Mouse (Mus musculus) mouse embryonic stem cell (cell line): Measurements from ENCODE around the gene March5.

ENCODE experiments used
- in situ Hi-C, 2 experiments: fragments of 300-500 bp; cut with MboI; formaldehyde crosslinking; loops; 1 replicate in 1 of 2; 3 replicates in 1 of 2; pipeline ENCODE4 v1.14.3; 2019 to 2020; ENCODE audit warnings: low sequenced_read_pairs in 2 of 2, low pct_unique_long_range_greater_than_20kb in 1 of 2, mixed read lengths in 1 of 2; ENCODE audit not compliant: unreplicated experiment in 1 of 2

Gene March5

DNA sequence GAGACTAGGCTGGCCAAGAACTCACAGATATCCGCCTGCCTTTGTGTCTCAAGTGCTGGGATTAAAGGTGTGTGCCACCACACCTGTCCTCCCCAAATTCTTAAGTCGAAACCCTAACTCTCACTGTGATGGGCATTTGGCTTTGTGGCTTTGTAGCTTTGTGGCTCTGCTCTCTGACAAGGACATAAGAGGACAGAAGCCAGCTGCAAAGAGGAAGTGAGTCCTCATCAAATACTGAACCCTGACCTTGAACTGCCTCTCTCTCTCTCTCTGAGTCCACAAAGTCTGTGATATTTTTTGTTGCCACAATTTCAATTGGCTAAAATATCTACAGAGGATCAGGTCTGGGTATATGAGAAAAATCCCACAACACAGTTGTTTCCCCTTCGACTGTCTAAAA is 40.9 kb downstream of the March5 start:
- in situ Hi-C loops: loop anchor here in 1 of 2 experiments (5.0 kb wide), 1 partner anchor 291 kb away; no protein-coding TSS in a partner anchor

DNA sequence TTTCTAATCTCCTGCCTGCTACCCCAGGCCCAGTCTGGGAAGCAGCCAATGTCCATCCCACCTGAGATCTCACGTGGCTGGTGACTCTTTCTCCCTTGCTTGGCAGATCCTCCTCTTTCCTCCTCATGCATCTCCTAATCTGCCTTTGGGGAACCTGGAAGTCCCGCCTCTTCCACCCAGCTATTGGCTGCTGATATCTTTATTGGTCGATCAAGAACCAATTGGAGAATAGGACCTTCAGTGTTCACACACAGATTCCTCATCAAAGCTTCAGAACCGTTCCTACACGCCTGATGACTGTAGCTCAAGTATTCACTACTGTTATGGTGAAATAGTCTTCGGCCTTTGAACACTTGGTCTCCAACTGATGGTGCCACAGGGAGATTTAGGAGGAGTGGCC is 44.8 kb downstream of the March5 start:
- in situ Hi-C loops: no loop called here

DNA sequence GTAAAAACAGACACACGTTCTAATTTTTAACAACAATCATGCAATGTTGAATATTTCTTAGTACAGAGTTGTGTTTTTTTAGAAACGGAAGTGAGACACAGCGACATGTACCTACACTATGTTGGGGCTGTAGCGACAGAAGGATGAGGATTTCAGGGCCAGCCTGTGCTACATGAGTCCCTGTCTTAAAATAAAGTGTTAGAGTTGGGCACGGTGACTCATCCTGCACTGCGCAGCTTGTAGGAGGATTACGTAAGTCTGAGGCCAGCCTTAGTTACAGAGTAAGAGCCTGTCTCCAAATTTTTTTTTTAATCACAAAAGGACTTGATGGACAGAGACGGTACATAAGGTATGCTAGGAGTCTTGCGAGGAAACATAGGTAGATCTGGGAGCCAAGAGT is 48.0 kb downstream of the March5 start:
- in situ Hi-C loops: no loop called here

DNA sequence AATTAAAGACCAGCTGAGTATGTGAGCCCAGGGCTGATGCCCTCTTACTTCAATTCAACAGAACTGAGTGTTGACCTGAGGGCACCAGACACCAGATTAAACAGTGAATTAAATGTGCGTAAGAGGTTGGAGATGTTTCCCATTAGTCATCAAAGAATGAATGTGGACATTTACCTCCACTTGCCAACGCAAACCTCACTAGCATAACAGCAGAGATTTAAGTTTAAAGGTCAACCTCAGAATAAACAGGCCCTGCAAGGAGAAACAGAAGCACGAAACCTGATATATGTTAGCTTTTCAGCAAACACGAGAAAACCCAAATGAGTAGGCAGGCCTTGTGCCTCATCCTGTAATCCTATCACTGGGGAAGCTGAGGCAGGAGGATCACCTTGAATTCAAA is 55.0 kb downstream of the March5 start:
- in situ Hi-C loops: loop anchor here in 1 of 2 experiments (5.0 kb wide), 1 partner anchor 215 kb away; no protein-coding TSS in a partner anchor

DNA sequence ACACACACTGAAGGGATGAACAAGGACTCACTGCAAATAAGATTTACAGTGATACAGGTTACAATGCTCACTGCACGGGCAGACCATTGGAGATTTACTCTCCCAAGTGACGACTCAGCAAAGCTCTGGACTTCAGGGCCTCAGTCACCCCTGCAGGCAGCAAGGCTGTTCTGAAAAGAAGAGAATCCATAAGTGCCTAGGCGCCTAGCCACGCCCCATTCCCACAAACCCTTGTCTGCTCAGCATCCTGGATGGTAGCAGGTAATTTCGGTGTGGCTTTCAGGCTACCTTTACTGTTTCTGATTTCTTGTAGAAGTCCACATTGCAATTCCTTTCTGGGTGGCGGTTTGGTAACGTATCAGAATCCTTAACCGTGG is 56.2 kb downstream of the March5 start:
- in situ Hi-C loops: loop anchor here in 1 of 2 experiments (5.0 kb wide), 1 partner anchor 216 kb away; no protein-coding TSS in a partner anchor

DNA sequence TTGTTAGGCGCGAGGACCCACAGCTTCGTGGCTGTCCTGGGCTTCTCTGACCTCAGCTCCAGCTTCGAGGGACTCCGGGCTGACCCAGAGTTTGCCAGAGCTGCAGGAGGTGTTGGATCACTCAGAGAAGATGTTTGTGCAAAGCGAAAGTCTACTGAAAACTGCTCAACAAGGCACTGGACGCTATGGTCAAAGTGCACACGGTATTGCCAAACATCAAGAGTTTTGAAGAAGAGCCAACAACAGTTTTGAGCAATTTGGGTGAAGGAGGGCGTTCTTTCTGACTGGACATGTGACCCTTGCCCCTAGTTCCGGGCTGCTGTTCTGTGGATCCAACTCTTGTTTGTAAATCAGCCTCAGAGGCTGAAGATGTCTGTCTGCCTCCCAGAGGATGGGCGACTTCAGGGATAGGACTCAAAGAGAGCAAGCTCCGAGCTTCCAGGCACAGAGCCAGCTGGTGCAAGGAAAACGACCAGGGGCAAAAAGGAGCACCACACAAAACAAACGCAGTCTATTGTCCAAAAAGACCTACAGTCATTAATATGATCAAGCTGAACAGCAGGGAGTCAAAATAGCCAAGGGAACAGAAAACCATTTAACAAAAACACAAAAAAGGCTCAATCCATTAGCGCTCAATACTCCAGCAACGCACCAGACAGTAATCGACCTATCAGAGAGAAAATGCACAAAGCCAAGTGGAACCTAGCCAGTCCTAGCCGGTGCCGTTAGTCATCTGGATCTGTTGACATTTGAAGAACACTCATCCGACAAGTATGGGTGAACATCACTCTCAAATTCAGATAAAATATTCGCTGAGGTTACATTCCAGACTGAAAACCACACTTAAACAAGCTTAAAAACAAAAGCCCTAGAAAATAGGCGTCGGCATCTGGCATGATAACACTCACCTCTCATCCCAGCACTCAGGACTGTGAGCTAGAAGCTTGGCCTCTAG is 56.9 kb downstream of the March5 start:
- in situ Hi-C loops: loop anchor here in 1 of 2 experiments (5.0 kb wide), 1 partner anchor 217 kb away; no protein-coding TSS in a partner anchor

DNA sequence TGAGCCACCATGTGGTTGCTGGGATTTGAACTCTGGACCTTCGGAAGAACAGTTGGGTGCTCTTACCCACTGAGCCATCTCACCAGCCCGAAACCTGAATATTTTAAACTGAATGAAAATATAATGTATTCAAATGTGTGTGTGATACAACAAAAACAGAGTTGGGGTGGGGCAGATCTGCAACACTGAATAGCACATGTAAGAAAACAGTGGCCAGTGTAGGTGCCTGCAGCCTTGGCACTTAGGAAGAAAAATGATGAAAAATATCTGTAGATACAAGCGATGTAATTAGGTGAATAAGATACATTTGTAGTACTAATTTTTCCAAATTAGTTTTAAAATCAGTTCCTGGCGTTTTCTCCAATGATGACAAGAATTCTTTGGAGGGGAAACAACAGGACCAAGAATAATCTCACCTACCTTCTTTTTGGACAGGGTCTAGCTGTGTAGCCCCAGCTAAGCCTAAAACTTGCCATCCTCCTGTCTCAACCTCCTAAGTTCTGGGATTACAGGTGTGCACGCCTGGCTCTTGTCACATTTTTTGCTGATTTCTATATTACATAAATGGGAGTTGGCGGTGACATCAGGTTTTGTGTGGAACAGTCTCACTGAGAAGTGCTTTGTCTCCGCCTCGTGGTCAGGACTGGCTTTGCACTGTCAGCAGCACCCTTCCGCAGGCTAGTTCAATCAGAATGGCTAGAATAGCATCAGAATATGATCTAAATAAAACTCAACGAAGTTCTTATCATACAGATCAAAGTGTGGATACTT is 58.2 kb downstream of the March5 start:
- in situ Hi-C loops: no loop called here

DNA sequence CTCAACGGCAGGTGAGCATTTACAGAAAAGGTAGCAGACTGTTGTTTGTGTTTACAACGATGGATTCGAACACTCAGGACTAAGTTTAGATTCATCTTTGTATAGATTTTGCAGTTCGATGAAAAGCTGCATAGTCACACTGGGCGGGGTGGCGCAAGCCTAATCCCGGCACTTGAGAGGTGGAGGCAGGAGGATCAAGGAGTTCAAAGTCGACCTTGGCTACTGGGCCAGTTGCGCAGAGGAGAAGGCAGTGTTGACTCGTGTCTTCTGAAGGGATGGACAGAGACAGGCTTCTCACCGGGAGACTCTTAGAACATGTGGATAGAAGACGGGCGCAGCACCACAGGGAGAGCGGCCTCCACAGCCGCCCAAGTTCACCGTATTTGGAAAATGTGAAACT is 61.8 kb downstream of the March5 start:
- in situ Hi-C loops: no loop called here
